Mouse (Mus musculus) cerebellum, postnatal 14 days (tissue): ENCODE results near the gene Enpep.
A peak's percentile ranks its signal among the peaks of the same experiment; 100 is the strongest.

Experiments used
- DNase-seq, 2 experiments: peaks; one replicate each; pipeline ENCODE4 v3.0.0; 2021; ENCODE audit warnings: mixed read lengths in 2 of 2

Enpep gene

DNA sequence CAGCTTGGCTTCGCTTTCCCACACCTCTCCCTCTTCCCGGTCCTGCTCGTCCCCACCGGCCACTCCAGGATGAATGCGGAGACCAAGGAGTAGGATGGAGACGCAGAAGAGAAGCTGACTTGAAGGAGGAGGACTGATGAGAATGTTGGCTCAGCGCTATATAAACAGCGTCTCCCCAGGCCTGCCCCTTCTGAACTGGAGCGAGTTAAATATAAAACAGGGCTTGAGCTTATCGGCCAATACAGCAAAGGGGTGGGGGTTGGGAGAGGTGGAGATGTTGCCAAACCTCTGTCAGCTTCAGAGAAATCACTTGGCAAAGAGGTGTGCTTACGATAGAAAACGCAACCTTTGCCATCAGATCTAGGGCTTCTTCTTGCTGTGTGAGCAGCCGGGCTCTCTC lies at the start of gene Enpep:
Enpep (minus strand) TSS at position 135 of the 400 bp plus-strand sequence.
- DNase-seq, result peak; percentile 45 to 46

DNA sequence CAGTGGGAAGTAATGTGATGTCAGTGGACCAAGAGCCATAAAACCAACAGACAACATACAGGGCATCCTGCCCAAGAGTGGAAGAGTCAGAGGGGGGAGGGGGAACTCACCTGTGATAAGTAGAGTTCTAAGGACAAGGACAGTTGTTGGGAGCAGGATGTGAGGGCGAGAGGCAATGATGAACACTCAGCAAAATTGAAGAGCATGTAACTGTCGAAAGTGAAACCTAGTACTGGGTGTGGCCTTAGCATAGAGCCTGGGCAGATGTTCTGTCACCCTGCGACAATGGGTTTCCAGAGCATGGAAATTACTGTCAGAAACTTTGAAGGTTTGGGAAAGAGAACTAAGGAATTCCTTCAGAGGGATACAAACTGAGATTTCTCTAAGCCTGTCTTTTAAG lies 46.6 kb upstream of the Enpep start:
- no peak for DNase-seq

DNA sequence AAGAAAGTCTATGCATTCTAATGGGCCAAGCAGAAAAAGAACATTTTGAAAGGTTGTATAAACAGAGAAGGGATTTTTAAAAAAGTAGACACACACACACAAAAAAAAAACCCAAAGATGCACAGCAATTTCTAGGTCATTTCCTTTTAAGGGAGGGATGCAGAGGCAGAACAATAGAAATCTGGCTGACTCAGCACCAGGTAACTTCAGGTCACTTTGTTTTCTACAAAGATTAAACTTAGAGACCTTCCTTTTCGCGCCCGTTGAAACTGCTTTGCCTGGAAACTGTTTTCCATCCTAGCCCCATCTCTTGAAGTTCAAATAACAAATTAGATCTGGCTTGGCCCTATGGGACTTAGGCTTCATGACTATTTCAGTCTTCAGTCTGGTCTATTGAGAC lies 42.6 kb upstream of the Enpep start:
- no peak for DNase-seq

GRCm38 (mm10) chr3:129373108-129373507 lies 40.6 kb upstream of the Enpep start:
- no peak for DNase-seq

- DNase-seq, result no peak
These were observed 37.0 kb upstream of the Enpep start for GRCm38 (mm10) chr3:129369491-129369890.

- DNase-seq, result no peak
These were observed 33.4 kb upstream of the Enpep start for GRCm38 (mm10) chr3:129365919-129366318.

DNA sequence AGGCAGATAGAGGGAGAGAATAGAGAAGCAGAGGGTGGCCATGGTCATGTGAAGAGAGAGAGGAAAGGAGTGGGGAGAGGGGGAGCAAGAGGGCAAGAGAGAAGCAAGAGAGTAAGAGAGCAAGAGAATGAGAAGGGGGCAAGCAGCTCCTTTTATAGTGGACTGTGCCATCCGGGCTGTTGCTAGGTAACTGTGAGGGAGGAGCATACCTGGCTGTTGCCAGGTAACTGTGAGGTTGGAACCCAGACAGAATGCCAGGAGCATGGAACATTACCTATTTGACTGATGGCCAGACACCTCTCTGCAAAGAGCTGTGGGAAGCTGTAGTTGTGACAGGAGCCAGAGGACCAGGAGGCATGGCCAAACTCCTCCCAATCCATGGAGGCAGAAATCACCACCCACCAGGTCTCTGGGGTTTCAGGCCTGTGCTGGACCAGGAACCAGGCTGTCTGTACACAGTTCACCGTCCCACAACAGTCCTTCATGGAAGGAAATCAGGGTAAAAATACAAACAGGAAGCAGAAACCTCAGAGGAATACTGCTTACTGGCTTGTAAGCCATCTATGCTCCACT lies 32.4 kb upstream of the Enpep start:
- DNase-seq, result peak; percentile 10 to 11

DNA sequence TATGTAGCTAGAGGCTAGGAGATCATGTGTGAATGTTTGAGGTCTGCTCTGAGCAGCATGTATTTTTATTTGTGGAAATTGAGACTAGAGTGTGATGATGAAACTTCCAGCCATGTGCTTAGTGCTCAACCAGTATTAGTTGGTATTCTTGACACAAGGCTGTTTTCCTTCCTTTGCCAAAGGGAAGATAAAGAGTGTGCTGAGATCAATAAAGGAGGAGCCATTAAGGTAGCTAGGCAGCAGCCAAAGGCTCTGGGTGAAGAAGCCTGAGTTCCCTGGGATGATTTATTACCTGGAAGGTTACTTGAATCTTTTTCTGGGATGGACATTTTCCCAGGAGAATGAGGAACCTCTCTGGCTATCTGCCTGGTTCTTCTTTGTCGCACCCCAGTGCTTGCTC lies 30.9 kb upstream of the Enpep start:
- no peak for DNase-seq

DNA sequence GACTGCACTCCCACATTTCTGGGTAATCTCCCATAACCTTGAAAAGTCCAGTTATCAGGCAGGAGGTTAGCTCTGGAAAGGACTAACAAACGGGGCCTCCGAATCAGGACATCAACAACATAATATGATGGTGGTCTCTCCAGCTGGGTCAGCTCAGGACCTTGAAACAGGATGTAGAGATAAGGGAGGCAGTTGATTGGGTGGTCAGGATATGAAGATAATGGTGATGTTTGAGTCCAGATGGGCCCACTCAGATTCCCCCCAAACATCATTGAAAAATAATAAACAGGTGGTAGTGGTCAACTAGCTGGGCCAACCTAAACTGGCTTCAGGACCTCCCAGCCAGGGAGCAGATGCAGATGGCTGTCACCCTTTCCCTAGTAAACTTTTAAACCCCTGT lies 25.6 kb upstream of the Enpep start:
- no peak for DNase-seq

DNA sequence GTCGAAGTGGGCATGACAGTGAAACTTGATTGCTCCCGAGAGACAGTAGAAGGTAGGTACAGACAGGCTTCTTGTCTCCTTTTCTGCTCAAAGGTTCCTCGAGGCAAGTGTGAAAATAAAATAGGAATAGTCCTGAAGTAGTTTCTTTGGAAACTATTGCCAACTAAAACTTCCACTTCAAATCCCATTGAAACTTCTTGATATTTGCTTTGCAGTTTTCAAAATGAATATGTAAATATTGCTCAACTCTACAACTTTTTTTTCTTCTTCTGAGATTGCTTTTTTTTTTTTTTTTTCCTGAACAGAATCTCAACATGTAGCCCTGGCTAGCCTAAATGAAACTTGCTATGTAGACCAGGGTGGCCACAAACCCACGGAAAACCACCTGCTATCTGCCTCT lies 21.4 kb upstream of the Enpep start:
- DNase-seq, result no peak

DNA sequence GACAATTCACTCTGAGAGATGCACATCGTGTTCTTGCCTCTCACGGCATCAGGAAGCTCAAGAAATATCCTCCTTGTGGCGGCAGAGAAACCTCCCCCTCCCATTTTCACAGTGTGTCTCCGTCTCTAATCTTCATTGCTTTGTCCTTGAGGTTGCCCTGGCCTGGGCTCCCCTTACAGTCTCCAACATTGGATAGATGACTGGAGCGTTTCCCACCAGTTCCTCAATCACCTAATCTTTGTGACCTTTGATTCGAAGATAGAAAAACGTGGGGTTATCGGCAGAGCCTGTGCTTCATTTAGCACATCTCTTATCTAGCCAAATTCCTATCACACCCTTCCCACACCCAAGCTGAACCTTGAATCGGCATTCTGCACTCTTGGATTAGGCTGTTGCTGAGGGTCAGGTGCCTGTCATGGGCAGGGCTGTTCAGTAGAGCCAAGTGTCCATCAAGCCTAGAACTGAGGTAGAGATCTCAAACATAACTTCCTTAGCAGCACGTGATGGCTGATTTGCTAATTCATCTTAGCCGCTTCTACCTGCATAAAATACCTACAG lies 18.9 kb upstream of the Enpep start:
- DNase-seq, result no peak

DNA sequence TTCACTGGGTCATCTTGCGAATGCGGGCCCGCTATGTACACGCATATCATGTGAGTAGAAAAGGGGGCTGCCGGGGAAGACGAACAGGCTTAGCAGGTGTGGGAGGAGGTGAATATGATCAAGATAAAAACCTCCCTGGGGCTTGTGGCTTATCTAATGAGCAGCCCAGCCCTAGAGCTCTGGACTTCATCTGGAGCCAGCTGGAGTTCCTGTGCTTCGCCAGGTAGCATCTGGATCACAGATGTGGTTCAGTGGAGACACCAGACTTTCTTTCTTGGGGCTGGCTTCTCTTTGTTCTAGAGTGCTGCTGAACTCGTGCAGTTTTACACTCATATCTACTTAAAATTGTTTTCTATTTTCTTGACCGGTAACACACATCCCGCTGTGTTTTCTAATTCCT lies 14.8 kb upstream of the Enpep start:
- DNase-seq, result no peak

GRCm38 (mm10) chr3:129342767-129343166 lies 10.2 kb upstream of the Enpep start:
- no peak for DNase-seq

DNA sequence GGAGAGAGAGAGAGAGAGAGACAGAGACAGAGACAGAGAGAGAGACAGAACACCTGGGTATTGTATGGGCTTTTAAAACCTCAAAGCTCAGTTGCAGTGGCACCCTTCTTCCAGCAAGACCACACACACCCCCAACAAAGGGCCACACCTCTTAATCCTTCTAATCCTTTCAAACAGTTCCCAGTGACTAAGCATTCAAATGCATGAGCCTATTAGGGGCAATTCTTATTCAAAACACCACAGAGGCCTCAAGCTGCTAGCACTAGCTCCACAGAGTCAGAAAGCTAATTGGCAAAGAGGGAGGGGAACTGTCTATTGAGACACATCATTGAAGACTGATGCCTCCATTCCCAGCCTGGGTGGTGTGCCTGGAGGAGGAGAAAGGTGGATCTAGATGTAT lies 8.5 kb upstream of the Enpep start:
- DNase-seq, result no peak

GRCm38 (mm10) chr3:129338296-129339091 lies 6.0 kb upstream of the Enpep start:
- DNase-seq, result no peak

DNA sequence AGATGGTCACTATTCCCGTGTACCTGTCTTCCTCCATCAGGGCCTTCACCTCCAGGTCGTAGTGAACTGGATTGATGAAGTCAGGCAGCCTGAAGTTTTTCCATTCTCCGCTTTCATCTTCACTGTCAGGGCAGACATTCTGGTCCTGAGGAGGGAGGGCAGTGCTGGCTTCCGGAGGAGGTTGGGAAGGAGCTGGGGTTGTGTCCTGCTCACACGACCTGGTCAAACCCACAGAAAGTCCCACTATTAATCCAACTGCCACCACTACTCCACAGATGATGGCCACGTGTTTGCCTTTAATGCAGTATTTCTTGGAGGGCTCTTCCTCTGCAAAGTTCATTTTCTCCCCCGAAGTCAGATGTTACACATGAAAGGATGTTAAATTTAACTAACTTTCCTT lies 378 bp downstream of the Enpep start:
- DNase-seq, result no peak

DNA sequence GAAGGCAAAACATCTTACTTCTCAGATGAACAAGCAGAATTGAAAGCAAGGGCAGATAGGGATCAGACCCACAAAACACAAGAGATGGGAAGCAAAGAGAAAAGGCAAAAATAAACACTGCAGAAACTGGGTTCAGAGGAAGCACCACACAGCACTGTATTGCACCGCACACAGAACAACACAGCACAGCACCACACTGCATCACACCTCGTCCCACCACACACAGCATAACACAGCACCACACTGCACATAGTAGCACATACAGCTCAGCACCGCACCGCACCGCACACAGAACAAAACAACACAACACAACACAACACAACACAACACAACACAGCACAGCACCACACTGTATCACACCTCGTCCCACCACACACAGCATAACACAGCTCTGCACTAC lies 1.1 kb downstream of the Enpep start:
- no peak for DNase-seq

- no peak for DNase-seq
These were observed 4.5 kb downstream of the Enpep start for GRCm38 (mm10) chr3:129328056-129328455.

GRCm38 (mm10) chr3:129321585-129321984 lies 10.9 kb downstream of the Enpep start:
- DNase-seq, result no peak

DNA sequence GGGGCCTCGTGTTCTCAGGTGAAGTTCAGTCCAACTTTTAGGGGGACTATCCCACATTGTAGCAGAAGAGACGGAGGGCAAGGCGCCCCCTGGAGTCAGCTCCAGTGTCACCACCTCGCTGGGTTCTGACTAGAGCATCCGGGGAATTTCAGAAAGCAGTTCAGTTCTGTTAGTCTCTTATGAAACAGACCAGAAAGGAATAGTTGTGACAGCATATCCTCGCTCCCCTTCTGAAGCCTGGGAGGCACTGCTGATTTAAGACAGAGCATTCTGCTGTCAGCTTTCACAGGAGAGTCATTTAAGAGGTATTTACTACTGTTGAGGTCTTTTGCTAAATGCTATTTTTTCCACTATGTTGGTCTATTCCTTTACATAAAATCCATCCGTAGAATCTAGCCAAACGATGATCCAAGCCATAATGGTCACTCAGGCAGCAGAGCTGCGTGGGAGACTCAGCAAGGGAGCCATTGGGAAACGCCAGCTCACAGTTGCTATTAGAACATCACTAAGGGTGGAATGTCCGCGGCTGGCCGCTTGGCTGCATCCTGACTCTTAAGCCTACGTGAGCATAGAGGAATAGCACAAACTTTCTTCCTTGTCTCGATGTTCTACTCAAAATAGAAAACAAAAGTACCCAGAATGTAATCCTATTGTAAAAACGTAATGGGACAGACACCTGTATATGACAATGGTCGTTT lies 15.3 kb downstream of the Enpep start:
- DNase-seq, result peak in 1 of 2 experiments; percentile 17

- peak; percentile 75 to 85 for DNase-seq
These were observed 18.7 kb downstream of the Enpep start for GRCm38 (mm10) chr3:129313671-129314415.

- DNase-seq, result no peak
These were observed 19.3 kb downstream of the Enpep start for GRCm38 (mm10) chr3:129313221-129313620.

DNA sequence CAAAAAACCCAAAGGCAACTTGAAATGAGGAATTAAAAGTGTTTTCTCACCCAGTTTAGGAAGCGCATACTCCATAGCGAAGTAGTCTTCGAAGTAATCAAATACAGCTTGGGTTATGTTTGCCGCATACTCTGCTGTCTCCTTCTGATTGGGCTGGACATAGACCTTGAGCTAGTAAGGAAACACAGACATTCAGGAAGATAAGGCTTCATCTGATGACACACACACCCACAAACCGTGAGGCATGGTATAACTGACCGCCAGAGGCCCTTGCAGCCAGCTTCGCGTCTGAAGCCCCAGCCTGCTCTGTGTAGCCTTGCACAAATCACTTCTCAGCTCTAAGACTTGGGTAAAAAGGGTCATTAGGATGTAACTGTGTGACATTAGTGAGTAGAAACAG lies 20.0 kb downstream of the Enpep start:
- no peak for DNase-seq
